ENCODE assay signal across 8 mouse cellular contexts in genomic region chr11:121451216-121451726, GRCm38 (mm10). TPM values are rescaled to one million over a fixed set of nuclear protein-coding genes. Genes with fewer than 3 reads are reported as not detected.
DNase-seq lines count a peak whose midpoint lies in the region; ATAC-seq and TF ChIP-seq lines count a peak whose summit lies in the region.

No protein-coding gene starts in this region.

- no peak for TF ChIP-seq CTCF in gastrocnemius, adult 2 months (IDR thresholded peaks at IDR 0.05)
- TF ChIP-seq CTCF in spleen, adult 2 months (IDR thresholded peaks at IDR 0.05; ENCODE audit: extremely low read depth, insufficient read depth, insufficient read length, insufficient replicate concordance) = no peak
- TF ChIP-seq CTCF in stomach, postnatal 0 days (IDR thresholded peaks at IDR 0.05; ENCODE audit: low read depth) = no peak

- peak overlapping the region; percentile 85 for H3K4me3 ChIP-seq in gastrocnemius, adult 2 months
- peak overlapping the region; percentile 93 for H3K4me3 ChIP-seq in spleen, adult 2 months (ENCODE audit: extremely low read depth, insufficient read depth, insufficient read length)
- H3K4me3 ChIP-seq in limb, embryonic 13.5 days = peak overlapping the region; percentile 84
- peak overlapping the region; percentile 71 for H3K4me3 ChIP-seq in stomach, postnatal 0 days (ENCODE audit: low read depth, low read length)

- H3K4me1 ChIP-seq in spleen, adult 2 months (ENCODE audit: control insufficient read depth, insufficient read depth, insufficient read length) = no peaks in the 10 kb centered on the region; the same call in 1 of the 2 replicates
- H3K4me1 ChIP-seq in limb, embryonic 13.5 days = peaks cover 15% of the 10 kb centered on the region
- H3K4me1 ChIP-seq in stomach, postnatal 0 days (replicated peaks; ENCODE audit: control insufficient read depth, insufficient read depth) = 0 out of 2 replicates have a peak, but pooled peaks cover 2% of the 10 kb centered on the region

- ATAC-seq in limb, embryonic 13.5 days (ENCODE audit: low FRiP score, low read depth) = peak; percentile 7; the same call in 1 of the 2 replicates
- ATAC-seq in stomach, postnatal 0 days (ENCODE audit: low FRiP score, low TSS enrichment) = 0 out of 2 replicates have a peak, but pooled peaks have one; percentile 6

- no peak for TF ChIP-seq EP300 in stomach, postnatal 0 days (optimal IDR thresholded peaks at IDR 0.05)

- H3K9ac ChIP-seq in limb, embryonic 13.5 days = peak overlapping the region; percentile 55
- no peak overlapping the region for H3K9ac ChIP-seq in stomach, postnatal 0 days (ENCODE audit: low read length)

- DNase-seq in gastrocnemius, adult 2 months = no peak
- DNase-seq in gastrocnemius, postnatal 14 days = no peak
- DNase-seq in spleen, adult 2 months (ENCODE audit: low read depth in 1 of 2, low spot score in 2 of 2) = no peak
- DNase-seq in spleen, adult 18-20 months = no peak
- DNase-seq in stomach, postnatal 0 days (ENCODE audit: low spot score) = no peak
- DNase-seq in spleen, adult 12 weeks (ENCODE audit: low spot score) = no peak
- no peak for DNase-seq in natural killer cell, adult 2 months (ENCODE audit: low spot score in 2 of 2)

- peaks cover 3% of the 10 kb centered on the region for H3K36me3 ChIP-seq in spleen, adult 2 months (ENCODE audit: control insufficient read depth, insufficient read depth, low read length)
- H3K36me3 ChIP-seq in limb, embryonic 13.5 days = peaks cover 10% of the 10 kb centered on the region
- no peaks in the 10 kb centered on the region for H3K36me3 ChIP-seq in stomach, postnatal 0 days (ENCODE audit: control insufficient read depth, insufficient read depth, low read length)

- intact Hi-C loops in gastrocnemius, adult 2 months (cut with DNase I) = loop anchor here (5.0 kb wide), 1 partner anchor 64 kb away; the partner anchor contains the start of gene Rab40b
- intact Hi-C loops in gastrocnemius, postnatal 14 days (cut with DNase I; ENCODE audit: low total_unique reads) = no loop called here

- peak overlapping the region; percentile 84 for H3K4me2 ChIP-seq in limb, embryonic 13.5 days (replicated peaks)
- peak overlapping the region; percentile 73 for H3K4me2 ChIP-seq in stomach, postnatal 0 days (replicated peaks; ENCODE audit: low read depth)

- TF ChIP-seq POLR2A in spleen, adult 2 months (IDR thresholded peaks at IDR 0.05; ENCODE audit: low read depth, low read length) = no peak

- no peaks in the 10 kb centered on the region for H3K27me3 ChIP-seq in spleen, adult 2 months (ENCODE audit: control insufficient read depth, insufficient read depth, low read length)
- H3K27me3 ChIP-seq in limb, embryonic 13.5 days = 0 out of 2 replicates have a peak, but pooled peaks cover 5% of the 10 kb centered on the region
- no peaks in the 10 kb centered on the region for H3K27me3 ChIP-seq in stomach, postnatal 0 days (ENCODE audit: control insufficient read depth, insufficient read depth, low read length)

- peak overlapping the region; percentile 82 for H3K27ac ChIP-seq in gastrocnemius, adult 2 months
- no peak overlapping the region for H3K27ac ChIP-seq in spleen, adult 2 months (ENCODE audit: insufficient read depth, low read length)
- H3K27ac ChIP-seq in limb, embryonic 13.5 days = no peak overlapping the region
- H3K27ac ChIP-seq in stomach, postnatal 0 days (replicated peaks) = no peak overlapping the region; the same call in 1 of the 2 replicates

- WGBS in spleen, adult 2 months = 42% methylated on average over 9 of the region's 9 CpGs
- 24% methylated on average over 9 of the region's 9 CpGs for WGBS in limb, embryonic 13.5 days
- WGBS in stomach, postnatal 0 days = 25% methylated on average over 9 of the region's 9 CpGs

- no peaks in the 10 kb centered on the region for H3K9me3 ChIP-seq in limb, embryonic 13.5 days
- no peaks in the 10 kb centered on the region for H3K9me3 ChIP-seq in stomach, postnatal 0 days (ENCODE audit: control insufficient read depth, low read length)

RNA-seq across cellular contexts. Expression of gene Tbcd, which starts 0.5 kb away (rescaled TPM):
- total RNA-seq in gastrocnemius, adult 2 months (2021) = 10 to 100 TPM; 13.8 to 14.8 TPM
- total RNA-seq in gastrocnemius, postnatal 14 days (2021) = 10 to 100 TPM; 13.6 to 14.1 TPM
- 38.0 and 44.7 TPM in 2 replicates for polyA plus RNA-seq in spleen, adult 2 months (2012; rRNA removed)
- polyA plus RNA-seq in limb, embryonic 13.5 days (2015; fragmentation: Nextera tagmentation; extraction: Ambion mirVana) = 42.3 TPM in 2 replicates
- 36.8 and 41.3 TPM in 2 replicates for polyA plus RNA-seq in stomach, postnatal 0 days (2015; fragmentation: Nextera tagmentation; extraction: Ambion mirVana)

RNA-seq across cellular contexts. Expression of gene Fn3k, which starts 16.6 kb away (rescaled TPM):
- total RNA-seq in gastrocnemius, adult 2 months (2021) = 10 to 100 TPM; 17.6 to 20.6 TPM
- 1 to 10 TPM; 6.7 to 7.8 TPM for total RNA-seq in gastrocnemius, postnatal 14 days (2021)
- polyA plus RNA-seq in spleen, adult 2 months (2012; rRNA removed) = 5.9 and 7.4 TPM in 2 replicates
- 0.47 and 0.91 TPM in 2 replicates for polyA plus RNA-seq in limb, embryonic 13.5 days (2015; fragmentation: Nextera tagmentation; extraction: Ambion mirVana)
- 0.44 and 0.52 TPM in 2 replicates for polyA plus RNA-seq in stomach, postnatal 0 days (2015; fragmentation: Nextera tagmentation; extraction: Ambion mirVana)

RNA-seq across cellular contexts. Expression of gene Fn3krp, which starts 30.1 kb away (rescaled TPM):
- 1 to 10 TPM; 3.7 to 4.8 TPM for total RNA-seq in gastrocnemius, adult 2 months (2021)
- total RNA-seq in gastrocnemius, postnatal 14 days (2021) = 1 to 10 TPM; 4.4 to 5.1 TPM
- 6.5 and 7.4 TPM in 2 replicates for polyA plus RNA-seq in spleen, adult 2 months (2012; rRNA removed)
- 11.0 and 11.8 TPM in 2 replicates for polyA plus RNA-seq in limb, embryonic 13.5 days (2015; fragmentation: Nextera tagmentation; extraction: Ambion mirVana)
- 3.7 and 4.6 TPM in 2 replicates for polyA plus RNA-seq in stomach, postnatal 0 days (2015; fragmentation: Nextera tagmentation; extraction: Ambion mirVana)
